Mouse (Mus musculus): ENCODE measurements at regions not wholly inside any gene's neighbourhood (a gene's known extent, or its start where the extent isn't known, plus 50 kb on each side); places are given as distances from the start of the nearest gene placed in this dataset.
A peak's percentile ranks its signal among the peaks of the same experiment; 100 is the strongest.

GRCm38 (mm10) chr10:126141586-126141985 lies 175.6 kb downstream of the Lrig3 start:
- H3K4me1 ChIP-seq (ENCODE audit: insufficient read depth) = no peaks in the 10 kb centered on the region
- H3K27me3 ChIP-seq (ENCODE audit: insufficient read depth, low read length) = no peaks in the 10 kb centered on the region
- DNase-seq (no peak), ATAC-seq (ENCODE audit: insufficient read depth) (no peak)
- TF ChIP-seq CTCF (IDR thresholded peaks at IDR 0.05; ENCODE audit: low read depth) = no peak
- no peak overlapping the region for H3K9ac ChIP-seq
- no peaks in the 10 kb centered on the region for H3K9me3 ChIP-seq (ENCODE audit: low read depth, low read length)
- no peak overlapping the region for H3K27ac ChIP-seq (ENCODE audit: low read depth)
- no peaks in the 10 kb centered on the region for H3K36me3 ChIP-seq (ENCODE audit: insufficient read depth)
- H3K4me2 ChIP-seq = no peak overlapping the region
- H3K4me3 ChIP-seq (ENCODE audit: low read depth, low read length) = no peak overlapping the region
- WGBS = 69% methylated on average over 7 of the region's 7 CpGs

- DNase-seq (peak; percentile 66), ATAC-seq (ENCODE audit: insufficient read depth) (peak; percentile 55; the same call in 1 of the 2 replicates)
- no peak overlapping the region for H3K4me3 ChIP-seq (ENCODE audit: low read depth, low read length)
- H3K4me2 ChIP-seq = peak overlapping the region; percentile 52
- no peaks in the 10 kb centered on the region for H3K27me3 ChIP-seq (ENCODE audit: insufficient read depth, low read length)
- H3K9me3 ChIP-seq (ENCODE audit: low read depth, low read length) = no peaks in the 10 kb centered on the region
- no peak for TF ChIP-seq CTCF (IDR thresholded peaks at IDR 0.05; ENCODE audit: low read depth)
- no peak overlapping the region for H3K27ac ChIP-seq (ENCODE audit: low read depth)
- H3K36me3 ChIP-seq (ENCODE audit: insufficient read depth) = no peaks in the 10 kb centered on the region
- 60% methylated on average over 10 of the region's 10 CpGs for WGBS
- no peaks in the 10 kb centered on the region for H3K4me1 ChIP-seq (ENCODE audit: insufficient read depth)
- no peak overlapping the region for H3K9ac ChIP-seq
Measured at GRCm38 (mm10) chr10:126143833-126144232, 177.9 kb downstream of the Lrig3 start.

- Histone ChIP-seq H3K9me3 (ENCODE audit: low read depth, low read length) (no peaks in the 10 kb centered on the region), H3K4me3 (ENCODE audit: low read depth, low read length) (0 out of 2 replicates have a peak overlapping the region, but pooled peaks have one; percentile 1), H3K4me1 (ENCODE audit: insufficient read depth) (no peaks in the 10 kb centered on the region), H3K36me3 (ENCODE audit: insufficient read depth) (no peaks in the 10 kb centered on the region), H3K9ac (no peak overlapping the region), H3K27me3 (ENCODE audit: insufficient read depth, low read length) (no peaks in the 10 kb centered on the region), H3K4me2 (peak overlapping the region; percentile 52), H3K27ac (ENCODE audit: low read depth) (no peak overlapping the region)
- WGBS = 30% methylated on average over 12 of the region's 12 CpGs
- no peak for TF ChIP-seq CTCF (IDR thresholded peaks at IDR 0.05; ENCODE audit: low read depth)
- ATAC-seq (ENCODE audit: insufficient read depth) (peak; percentile 69; the same call in 1 of the 2 replicates), DNase-seq (peak; percentile 74)
Measured at GRCm38 (mm10) chr10:126144609-126145202, 178.7 kb downstream of the Lrig3 start.

- H3K9me3 ChIP-seq (ENCODE audit: low read depth, low read length) = no peaks in the 10 kb centered on the region
- no peak overlapping the region for H3K9ac ChIP-seq
- H3K27me3 ChIP-seq (ENCODE audit: insufficient read depth, low read length) = no peaks in the 10 kb centered on the region
- H3K4me2 ChIP-seq = no peak overlapping the region
- H3K4me1 ChIP-seq (ENCODE audit: insufficient read depth) = no peaks in the 10 kb centered on the region
- H3K4me3 ChIP-seq (ENCODE audit: low read depth, low read length) = no peak overlapping the region
- whole genome bisulfite sequencing = 44% methylated on average over 4 of the region's 4 CpGs
- DNase-seq = peak; percentile 65
- no peak overlapping the region for H3K27ac ChIP-seq (ENCODE audit: low read depth)
- no peak for ATAC-seq (ENCODE audit: insufficient read depth)
- no peak for TF ChIP-seq CTCF (IDR thresholded peaks at IDR 0.05; ENCODE audit: low read depth)
- no peaks in the 10 kb centered on the region for H3K36me3 ChIP-seq (ENCODE audit: insufficient read depth)
Measured at GRCm38 (mm10) chr10:126157300-126157699, 191.3 kb downstream of the Lrig3 start.

GRCm38 (mm10) chr10:126165215-126165614 lies 199.2 kb downstream of the Lrig3 start:
- Histone ChIP-seq H3K9me3 (ENCODE audit: low read depth, low read length) (no peaks in the 10 kb centered on the region), H3K27ac (ENCODE audit: low read depth) (no peak overlapping the region), H3K9ac (no peak overlapping the region), H3K36me3 (ENCODE audit: insufficient read depth) (no peaks in the 10 kb centered on the region), H3K4me2 (no peak overlapping the region), H3K4me3 (ENCODE audit: low read depth, low read length) (no peak overlapping the region), H3K27me3 (ENCODE audit: insufficient read depth, low read length) (no peaks in the 10 kb centered on the region), H3K4me1 (ENCODE audit: insufficient read depth) (no peaks in the 10 kb centered on the region)
- WGBS = 71% methylated on average over 5 of the region's 5 CpGs
- ATAC-seq (ENCODE audit: insufficient read depth) = no peak
- no peak for TF ChIP-seq CTCF (IDR thresholded peaks at IDR 0.05; ENCODE audit: low read depth)
- no peak for DNase-seq

GRCm38 (mm10) chr10:126169095-126169873 lies 203.3 kb downstream of the Lrig3 start:
- 43% methylated on average over 25 of the region's 25 CpGs for WGBS

GRCm38 (mm10) chr10:126169874-126170163 lies 203.9 kb downstream of the Lrig3 start:
- Histone ChIP-seq H3K9me3 (ENCODE audit: low read depth, low read length) (no peaks in the 10 kb centered on the region), H3K27me3 (ENCODE audit: insufficient read depth, low read length) (no peaks in the 10 kb centered on the region), H3K4me1 (ENCODE audit: insufficient read depth) (no peaks in the 10 kb centered on the region), H3K4me2 (peak overlapping the region; percentile 36), H3K9ac (no peak overlapping the region), H3K36me3 (ENCODE audit: insufficient read depth) (no peaks in the 10 kb centered on the region), H3K27ac (ENCODE audit: low read depth) (no peak overlapping the region), H3K4me3 (ENCODE audit: low read depth, low read length) (no peak overlapping the region)
- peak; percentile 56 for TF ChIP-seq CTCF (IDR thresholded peaks at IDR 0.05; ENCODE audit: low read depth)
- DNase-seq = peak; percentile 69
- ATAC-seq (ENCODE audit: insufficient read depth) = no peak
- 49% methylated on average over 5 of the region's 5 CpGs for WGBS

More at GRCm38 (mm10) chr10:126169095-126169873, 203.3 kb downstream of the Lrig3 start:
- no peaks in the 10 kb centered on the region for H3K36me3 ChIP-seq (ENCODE audit: insufficient read depth)
- no peak overlapping the region for H3K9ac ChIP-seq
- peak overlapping the region; percentile 36 for H3K4me2 ChIP-seq
- ATAC-seq (ENCODE audit: insufficient read depth) (peak; percentile 56), DNase-seq (peak; percentile 49)
- H3K4me3 ChIP-seq (ENCODE audit: low read depth, low read length) = no peak overlapping the region
- no peaks in the 10 kb centered on the region for H3K4me1 ChIP-seq (ENCODE audit: insufficient read depth)
- TF ChIP-seq CTCF (IDR thresholded peaks at IDR 0.05; ENCODE audit: low read depth) = no peak
- H3K27me3 ChIP-seq (ENCODE audit: insufficient read depth, low read length) = no peaks in the 10 kb centered on the region
- no peaks in the 10 kb centered on the region for H3K9me3 ChIP-seq (ENCODE audit: low read depth, low read length)
- H3K27ac ChIP-seq (ENCODE audit: low read depth) = no peak overlapping the region
